Mouse (Mus musculus) stomach, postnatal 0 days (tissue): ENCODE measurements around the gene Dnajc17.

ENCODE experiments used
- CTCF ChIP-seq: IDR thresholded peaks from 2 replicates; pipeline ENCODE4 v1.5.1; 2016; ENCODE audit warnings: antibody characterized with exemption, low read depth, mild to moderate bottlenecking, moderate library complexity
- EP300 ChIP-seq: optimal IDR thresholded peaks from 2 replicates; pipeline ENCODE3; 2016; ENCODE audit warnings: antibody characterized with exemption

GRCm38 (mm10) chr2:119177384-119177939, 31.1 kb downstream of the Dnajc17 start:
- TF ChIP-seq EP300 (no peak), CTCF (no peak)
